Mouse (Mus musculus): ENCODE results near the gene Rbfox3.

DNA sequence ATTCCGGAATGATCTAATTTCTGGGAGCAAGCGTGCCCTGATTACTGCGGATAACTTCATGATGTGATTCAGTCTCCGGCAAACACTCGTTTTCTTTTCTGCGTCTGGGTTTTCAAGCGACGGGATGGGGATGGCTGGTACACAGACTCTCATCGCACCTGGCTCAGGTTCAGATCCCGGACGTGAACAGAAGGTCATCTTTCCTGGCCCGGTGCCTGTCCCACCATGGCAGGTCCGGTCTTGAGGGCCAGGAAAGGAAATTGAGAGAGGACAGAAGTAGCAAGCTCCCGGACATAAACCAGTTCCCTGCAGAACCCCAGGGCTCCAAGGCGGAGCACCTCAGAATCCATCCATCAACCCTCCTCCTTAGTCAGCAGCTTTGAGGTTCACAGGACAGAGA is 19.9 kb downstream of the Rbfox3 start:
- TF ChIP-seq CTCF (IDR thresholded peaks at IDR 0.05; ENCODE audit: extremely low read depth, insufficient read depth, insufficient read length, insufficient replicate concordance) (no peak), POLR2A (IDR thresholded peaks at IDR 0.05; ENCODE audit: low read depth, low read length) (no peak)
